Mouse (Mus musculus) left cerebral cortex, postnatal 4 days (tissue): ENCODE data around the gene Fam193a. TPM values are rescaled to one million over a fixed set of nuclear protein-coding genes. Genes with fewer than 3 reads are reported as not detected.

ENCODE experiments used
- DNase-seq: peaks from one replicate; pipeline ENCODE4 v3.0.0-alpha.2; 2022
- intact Hi-C: fragments of 180-260 bp; cut with DNase I; formaldehyde crosslinking; loops from one replicate; pipeline ENCODE4 v1.15.1; 2025
- total RNA-seq, 2 experiments: library from RNA; stranded (reverse); gene quantifications; 2 replicates each; pipeline ENCODE4 v1.2.3; 2021

Fam193a gene
- total RNA-seq, 2 experiments from 2014 or later, result 62.9 to 63.4 TPM

GRCm38 (mm10) chr5:34378787-34379186 is 9.1 kb downstream of the Fam193a start:
- intact Hi-C loops, result no loop called here
- DNase-seq, result no peak

- intact Hi-C loops, result no loop called here
Measured at GRCm38 (mm10) chr5:34381700-34382099, 12.0 kb downstream of the Fam193a start.

GRCm38 (mm10) chr5:34385616-34386015 is 15.9 kb downstream of the Fam193a start:
- intact Hi-C loops, result no loop called here
- DNase-seq, result no peak

More at GRCm38 (mm10) chr5:34381700-34382099, 12.0 kb downstream of the Fam193a start:
- DNase-seq, result no peak

GRCm38 (mm10) chr5:34386744-34387143 is 17.0 kb downstream of the Fam193a start:
- intact Hi-C loops, result no loop called here
- no peak for DNase-seq

GRCm38 (mm10) chr5:34393251-34393650 is 23.5 kb downstream of the Fam193a start:
- intact Hi-C loops, result no loop called here
- no peak for DNase-seq

- intact Hi-C loops, result no loop called here
Measured at GRCm38 (mm10) chr5:34395347-34395746, 25.6 kb downstream of the Fam193a start.

GRCm38 (mm10) chr5:34395850-34396540 is 26.3 kb downstream of the Fam193a start:
- intact Hi-C loops, result no loop called here
- DNase-seq, result no peak

More at GRCm38 (mm10) chr5:34395347-34395746, 25.6 kb downstream of the Fam193a start:
- DNase-seq, result no peak

- DNase-seq, result no peak
- intact Hi-C loops, result no loop called here
Measured at GRCm38 (mm10) chr5:34397866-34398265, 28.1 kb downstream of the Fam193a start.

GRCm38 (mm10) chr5:34398326-34398725 is 28.6 kb downstream of the Fam193a start:
- no peak for DNase-seq
- intact Hi-C loops, result no loop called here

GRCm38 (mm10) chr5:34407366-34407918 is 37.7 kb downstream of the Fam193a start:
- intact Hi-C loops, result no loop called here
- no peak for DNase-seq

GRCm38 (mm10) chr5:34409002-34409401 is 39.3 kb downstream of the Fam193a start:
- intact Hi-C loops, result no loop called here
- no peak for DNase-seq

- no peak for DNase-seq
- intact Hi-C loops, result no loop called here
Measured at GRCm38 (mm10) chr5:34410819-34411218, 41.1 kb downstream of the Fam193a start.

- intact Hi-C loops, result no loop called here
- DNase-seq, result no peak
Measured at GRCm38 (mm10) chr5:34413921-34414320, 44.2 kb downstream of the Fam193a start.

- no peak for DNase-seq
- intact Hi-C loops, result no loop called here
Measured at GRCm38 (mm10) chr5:34417251-34418008, 47.7 kb downstream of the Fam193a start.

GRCm38 (mm10) chr5:34419188-34419587 is 49.5 kb downstream of the Fam193a start:
- DNase-seq, result no peak
- intact Hi-C loops, result no loop called here

- intact Hi-C loops, result no loop called here
- no peak for DNase-seq
Measured at GRCm38 (mm10) chr5:34430776-34431175, 61.0 kb downstream of the Fam193a start.

GRCm38 (mm10) chr5:34433786-34434185 is 64.1 kb downstream of the Fam193a start:
- DNase-seq, result no peak
- intact Hi-C loops, result no loop called here

GRCm38 (mm10) chr5:34434241-34434640 is 64.5 kb downstream of the Fam193a start:
- intact Hi-C loops, result no loop called here
- no peak for DNase-seq

GRCm38 (mm10) chr5:34438052-34438451 is 68.3 kb downstream of the Fam193a start:
- DNase-seq, result no peak
- intact Hi-C loops, result no loop called here

- intact Hi-C loops, result no loop called here
- no peak for DNase-seq
Measured at GRCm38 (mm10) chr5:34438659-34439058, 68.9 kb downstream of the Fam193a start.

GRCm38 (mm10) chr5:34439768-34440167 is 70.0 kb downstream of the Fam193a start:
- intact Hi-C loops, result no loop called here
- DNase-seq, result no peak

- intact Hi-C loops, result no loop called here
Measured at GRCm38 (mm10) chr5:34441797-34442196, 72.1 kb downstream of the Fam193a start.

More at GRCm38 (mm10) chr5:34441797-34442196, 72.1 kb downstream of the Fam193a start:
- no peak for DNase-seq
